Mouse (Mus musculus): ENCODE measurements around the gene 1110065P20Rik. TPM values are rescaled to one million over a fixed set of nuclear protein-coding genes. Genes with fewer than 3 reads are reported as not detected.
A peak's percentile ranks its signal among the peaks of the same experiment; 100 is the strongest.

1110065P20Rik gene
- polyA plus RNA-seq, 1 experiment from 2014 or later = 80.2 TPM

GRCm38 (mm10) chr4:124802309-124803260 is 48.4 kb downstream of the 1110065P20Rik start:
- ATAC-seq (ENCODE audit: low read depth) = peak; percentile 100
- Histone ChIP-seq H3K27ac (replicated peaks) (peak overlapping the region; percentile 97), H3K4me2 (peak overlapping the region; percentile 81), H3K36me3 (peaks cover 64% of the 10 kb centered on the region), H3K4me3 (peak overlapping the region; percentile 91), H3K9ac (peak overlapping the region; percentile 96), H3K9me3 (no peaks in the 10 kb centered on the region), H3K4me1 (replicated peaks) (peaks cover 25% of the 10 kb centered on the region), H3K27me3 (no peaks in the 10 kb centered on the region)
- WGBS = 2% methylated on average over 52 of the region's 53 CpGs

GRCm38 (mm10) chr4:124801552-124802308 is 49.3 kb downstream of the 1110065P20Rik start, which contains the start of gene Mtf1:
Gene Mtf1 (plus strand): TSS chr4:124802104.
- peaks cover 21% of the 10 kb centered on the region for H3K4me1 ChIP-seq (replicated peaks)
- no peaks in the 10 kb centered on the region for H3K9me3 ChIP-seq
- H3K27ac ChIP-seq (replicated peaks) = peak within 1 kb of the TSS; percentile 97
- peak within 1 kb of the TSS; percentile 91 for H3K4me3 ChIP-seq
- peak within 1 kb of the TSS; percentile 81 for H3K4me2 ChIP-seq
- H3K27me3 ChIP-seq = no peaks in the 10 kb centered on the region
- peak; percentile 87 for ATAC-seq (ENCODE audit: low read depth)
- peak within 1 kb of the TSS; percentile 96 for H3K9ac ChIP-seq
- peaks cover 58% of the 10 kb centered on the region for H3K36me3 ChIP-seq
- 3% methylated on average over 21 of the region's 21 CpGs for WGBS

Other genes starting within 250 kb of the 1110065P20Rik start
- gene 3100002H09Rik, start 240.4 kb downstream of the 1110065P20Rik start, polyA plus RNA-seq (2015; fragmentation: Nextera tagmentation; extraction: Ambion mirVana) = 0.47 and 0.68 TPM in 2 replicates
- gene Pou3f1, start 194.4 kb downstream of the 1110065P20Rik start, polyA plus RNA-seq (2015; fragmentation: Nextera tagmentation; extraction: Ambion mirVana) = 8.0 and 8.7 TPM in 2 replicates
- 49.2 and 54.2 TPM in 2 replicates for gene Utp11, start 157.6 kb downstream of the 1110065P20Rik start, polyA plus RNA-seq (2015; fragmentation: Nextera tagmentation; extraction: Ambion mirVana)
- gene Fhl3, start 150.5 kb downstream of the 1110065P20Rik start, polyA plus RNA-seq (2015; fragmentation: Nextera tagmentation; extraction: Ambion mirVana) = 2.6 and 2.9 TPM in 2 replicates
- 101 and 115 TPM in 2 replicates for gene Sf3a3, start 136.4 kb downstream of the 1110065P20Rik start, polyA plus RNA-seq (2015; fragmentation: Nextera tagmentation; extraction: Ambion mirVana)
- gene Inpp5b, start 109.3 kb downstream of the 1110065P20Rik start, polyA plus RNA-seq (2015; fragmentation: Nextera tagmentation; extraction: Ambion mirVana) = 23.6 and 29.1 TPM in 2 replicates
- 11.7 and 12.2 TPM in 2 replicates for gene Mtf1, start 49.1 kb downstream of the 1110065P20Rik start, polyA plus RNA-seq (2015; fragmentation: Nextera tagmentation; extraction: Ambion mirVana)
- 39.6 and 46.6 TPM in 2 replicates for gene Yrdc, start 517 bp downstream of the 1110065P20Rik start, polyA plus RNA-seq (2015; fragmentation: Nextera tagmentation; extraction: Ambion mirVana)
- 8.2 and 10.0 TPM in 2 replicates for gene Maneal, start 11.0 kb upstream of the 1110065P20Rik start, polyA plus RNA-seq (2015; fragmentation: Nextera tagmentation; extraction: Ambion mirVana)
- gene Epha10, start 29.7 kb upstream of the 1110065P20Rik start, polyA plus RNA-seq (2015; fragmentation: Nextera tagmentation; extraction: Ambion mirVana) = 4.7 and 5.3 TPM in 2 replicates
- 13.3 and 17.1 TPM in 2 replicates for gene 9930104L06Rik, start 85.9 kb upstream of the 1110065P20Rik start, polyA plus RNA-seq (2015; fragmentation: Nextera tagmentation; extraction: Ambion mirVana)
- gene Cdca8, start 88.1 kb upstream of the 1110065P20Rik start, polyA plus RNA-seq (2015; fragmentation: Nextera tagmentation; extraction: Ambion mirVana) = 30.1 and 38.2 TPM in 2 replicates
- gene Rspo1, start 135.2 kb upstream of the 1110065P20Rik start, polyA plus RNA-seq (2015; fragmentation: Nextera tagmentation; extraction: Ambion mirVana) = 1.5 and 1.7 TPM in 2 replicates
- 91.6 and 94.2 TPM in 2 replicates for gene Gnl2, start 165.4 kb upstream of the 1110065P20Rik start, polyA plus RNA-seq (2015; fragmentation: Nextera tagmentation; extraction: Ambion mirVana)
- 0.54 and 0.63 TPM in 2 replicates for gene Dnali1, start 214.5 kb upstream of the 1110065P20Rik start, polyA plus RNA-seq (2015; fragmentation: Nextera tagmentation; extraction: Ambion mirVana)
- 23.8 and 27.9 TPM in 2 replicates for gene Snip1, start 215.5 kb upstream of the 1110065P20Rik start, polyA plus RNA-seq (2015; fragmentation: Nextera tagmentation; extraction: Ambion mirVana)
- 150 and 151 TPM in 2 replicates for gene Meaf6, start 233.9 kb upstream of the 1110065P20Rik start, polyA plus RNA-seq (2015; fragmentation: Nextera tagmentation; extraction: Ambion mirVana)